Comparison of ENCODE assay signal across 21 mouse cellular contexts in the genomic region with DNA sequence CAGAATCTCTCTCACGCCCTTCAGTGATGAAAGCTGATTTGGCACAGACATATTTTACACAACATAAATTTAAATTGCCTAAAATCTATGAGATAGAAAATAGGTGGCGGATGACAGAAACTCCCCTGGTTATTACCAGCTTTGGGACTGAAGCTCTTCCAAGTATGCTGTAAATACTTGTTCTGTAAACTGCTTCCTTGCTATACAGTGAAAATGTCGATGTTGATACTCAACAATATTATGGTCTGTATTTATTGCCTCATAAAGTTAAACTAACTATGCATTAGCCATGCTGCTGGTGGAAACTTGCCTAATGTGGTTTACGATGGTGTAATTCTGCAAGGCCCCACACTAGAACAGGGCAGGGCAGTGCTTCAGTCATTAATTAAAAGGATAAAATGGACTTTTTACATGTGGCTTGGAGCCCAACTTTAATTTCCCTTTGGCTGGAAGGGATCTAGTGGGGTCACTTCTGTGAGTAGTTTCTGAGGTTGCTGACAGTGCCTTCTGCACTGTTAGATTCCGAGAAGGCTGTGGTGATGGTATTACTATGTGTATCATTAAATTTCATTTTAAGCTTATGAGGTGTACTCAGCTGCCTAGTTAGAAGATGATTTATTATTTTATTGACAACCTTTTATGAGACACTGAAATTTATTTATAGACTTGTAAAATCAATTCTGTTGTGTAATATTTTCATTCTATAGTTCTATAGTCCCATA.
DNase-seq lines count a peak whose midpoint lies in the region; ATAC-seq lines count a peak whose summit lies in the region.
"Had no signal": no experiment of that assay in that cellular context is flagged by ENCODE, and none has a peak within 500 bp of the region (broad histone marks: within the 10 kb centered on the region; RNA-seq: fewer than 3 reads in every experiment).

No protein-coding gene starts in this region.

- H3K27ac ChIP-seq in kidney, embryonic 15.5 days, result no peak overlapping the region
- H3K27ac ChIP-seq in lung, embryonic 16.5 days (ENCODE audit: low read length), result no peak overlapping the region
- H3K27ac ChIP-seq in intestine, embryonic 16.5 days (ENCODE audit: low read length), result no peak overlapping the region
- H3K27ac ChIP-seq in neural tube, embryonic 14.5 days (ENCODE audit: low read depth, low read length), result no peak overlapping the region
- H3K27ac ChIP-seq: forebrain, embryonic 10.5 days; hindbrain, embryonic 12.5 days; liver, embryonic 15.5 days; macrophage; midbrain, embryonic 15.5 days; stomach, postnatal 0 days had no signal

- H3K36me3 ChIP-seq in kidney, embryonic 15.5 days, result no peaks in the 10 kb centered on the region
- no peaks in the 10 kb centered on the region for H3K36me3 ChIP-seq in lung, embryonic 16.5 days (ENCODE audit: control insufficient read depth, insufficient read depth, low read length)
- no peaks in the 10 kb centered on the region for H3K36me3 ChIP-seq in intestine, embryonic 16.5 days (ENCODE audit: control insufficient read depth, insufficient read depth, low read length)
- H3K36me3 ChIP-seq in neural tube, embryonic 14.5 days (ENCODE audit: control insufficient read depth, insufficient read depth, low read length), result no peaks in the 10 kb centered on the region
- H3K36me3 ChIP-seq: forebrain, embryonic 10.5 days; hindbrain, embryonic 12.5 days; liver, embryonic 15.5 days; midbrain, embryonic 15.5 days had no signal

- H3K4me3 ChIP-seq in kidney, embryonic 15.5 days (replicated peaks), result no peak overlapping the region
- no peak overlapping the region for H3K4me3 ChIP-seq in lung, embryonic 16.5 days (ENCODE audit: low read length)
- H3K4me3 ChIP-seq in intestine, embryonic 16.5 days (ENCODE audit: low read length), result no peak overlapping the region
- no peak overlapping the region for H3K4me3 ChIP-seq in neural tube, embryonic 14.5 days (ENCODE audit: low read depth, low read length)
- H3K4me3 ChIP-seq: forebrain, embryonic 10.5 days; hindbrain, embryonic 12.5 days; liver, embryonic 15.5 days; midbrain, embryonic 15.5 days had no signal

- ATAC-seq in kidney, embryonic 15.5 days (replicated peaks; ENCODE audit: low FRiP score), result peak; percentile 69
- peak; percentile 93 for ATAC-seq in lung, embryonic 16.5 days (ENCODE audit: low read depth)
- ATAC-seq in intestine, embryonic 16.5 days, result 0 out of 2 replicates have a peak, but pooled peaks have one; percentile 48
- ATAC-seq in neural tube, embryonic 14.5 days (ENCODE audit: low read depth), result peak; percentile 88
- ATAC-seq: activated CD4-positive, CD25-positive, alpha-beta regulatory T cell, adult 4 months; forebrain, postnatal 0 days; midbrain, embryonic 15.5 days had no signal

- peaks cover 5% of the 10 kb centered on the region; the same call in 1 of the 2 replicates for H3K9me3 ChIP-seq in kidney, embryonic 15.5 days (replicated peaks)
- peaks cover 5% of the 10 kb centered on the region; the same call in 1 of the 2 replicates for H3K9me3 ChIP-seq in lung, embryonic 16.5 days (ENCODE audit: control insufficient read depth, low read length)
- H3K9me3 ChIP-seq in intestine, embryonic 16.5 days (ENCODE audit: control insufficient read depth, low read length), result no peaks in the 10 kb centered on the region
- H3K9me3 ChIP-seq in neural tube, embryonic 14.5 days (ENCODE audit: control insufficient read depth, low read length), result no peaks in the 10 kb centered on the region
- H3K9me3 ChIP-seq: hindbrain, embryonic 12.5 days; liver, embryonic 15.5 days; midbrain, embryonic 15.5 days had no signal

- WGBS in kidney, embryonic 15.5 days, result 49% methylated on average over 5 of the region's 5 CpGs
- 42% methylated on average over 5 of the region's 5 CpGs for whole genome bisulfite sequencing in lung, embryonic 16.5 days
- WGBS in intestine, embryonic 16.5 days, result 69% methylated on average over 5 of the region's 5 CpGs
- WGBS in neural tube, embryonic 14.5 days, result 62% methylated on average over 5 of the region's 5 CpGs

- DNase-seq in kidney, postnatal 10 days, result no peak
- DNase-seq in lung, postnatal 25 days (ENCODE audit: low spot score), result no peak
- DNase-seq in ovary, postnatal 10 days (ENCODE audit: low spot score), result no peak
- DNase-seq: adrenal gland, adult 8-10 months; cerebellum, adult 11-12 months; cerebellum, postnatal 14 days; forebrain, postnatal 0 days; liver; right cerebral cortex, postnatal 14 days; thymus, adult 2 months had no signal

- no peaks in the 10 kb centered on the region for H3K4me1 ChIP-seq in kidney, embryonic 15.5 days
- no peaks in the 10 kb centered on the region for H3K4me1 ChIP-seq in lung, embryonic 16.5 days (replicated peaks; ENCODE audit: control insufficient read depth, insufficient read depth, low read length)
- H3K4me1 ChIP-seq in intestine, embryonic 16.5 days (ENCODE audit: control insufficient read depth, insufficient read depth, low read length), result no peaks in the 10 kb centered on the region
- no peaks in the 10 kb centered on the region for H3K4me1 ChIP-seq in neural tube, embryonic 14.5 days (ENCODE audit: control insufficient read depth, insufficient read depth, low read length)
- H3K4me1 ChIP-seq: forebrain, embryonic 10.5 days; hindbrain, embryonic 12.5 days; liver, embryonic 15.5 days; midbrain, embryonic 15.5 days had no signal

- H3K4me2 ChIP-seq in kidney, embryonic 15.5 days, result no peak overlapping the region
- H3K4me2 ChIP-seq in lung, embryonic 16.5 days (ENCODE audit: low read depth, low read length), result no peak overlapping the region
- H3K4me2 ChIP-seq in intestine, embryonic 16.5 days (ENCODE audit: low read depth, low read length), result no peak overlapping the region
- no peak overlapping the region for H3K4me2 ChIP-seq in neural tube, embryonic 14.5 days (ENCODE audit: low read depth, low read length)
- H3K4me2 ChIP-seq: hindbrain, embryonic 12.5 days; liver, embryonic 15.5 days; midbrain, embryonic 15.5 days had no signal

- no peaks in the 10 kb centered on the region for H3K27me3 ChIP-seq in kidney, embryonic 15.5 days
- no peaks in the 10 kb centered on the region for H3K27me3 ChIP-seq in lung, embryonic 16.5 days (ENCODE audit: control insufficient read depth, insufficient read depth, low read depth, low read length)
- no peaks in the 10 kb centered on the region for H3K27me3 ChIP-seq in intestine, embryonic 16.5 days (replicated peaks; ENCODE audit: control insufficient read depth, insufficient read depth, low read length)
- H3K27me3 ChIP-seq in neural tube, embryonic 14.5 days (ENCODE audit: control insufficient read depth, insufficient read depth, low read length), result no peaks in the 10 kb centered on the region
- H3K27me3 ChIP-seq: hindbrain, embryonic 12.5 days; liver, embryonic 15.5 days; midbrain, embryonic 15.5 days had no signal

- no peak overlapping the region for H3K9ac ChIP-seq in kidney, embryonic 15.5 days
- H3K9ac ChIP-seq in lung, embryonic 16.5 days (ENCODE audit: low read length), result no peak overlapping the region
- H3K9ac ChIP-seq in intestine, embryonic 16.5 days (ENCODE audit: low read depth, low read length), result no peak overlapping the region
- H3K9ac ChIP-seq in neural tube, embryonic 14.5 days (replicated peaks; ENCODE audit: low read depth, low read length), result no peak overlapping the region
- H3K9ac ChIP-seq: forebrain, postnatal 0 days; hindbrain, embryonic 12.5 days; liver, embryonic 15.5 days; midbrain, embryonic 15.5 days had no signal
